Mouse (Mus musculus) c-Kit-positive CD71-positive TER-119-negative erythroid progenitor cells, embryonic 14.5 days (primary cell): ENCODE data around the gene Zbtb24.

ENCODE experiments used
- DNase-seq: peaks from one replicate; pipeline ENCODE4 v3.0.0-alpha.2; 2013; ENCODE audit warnings: low read depth

Gene Zbtb24

DNA sequence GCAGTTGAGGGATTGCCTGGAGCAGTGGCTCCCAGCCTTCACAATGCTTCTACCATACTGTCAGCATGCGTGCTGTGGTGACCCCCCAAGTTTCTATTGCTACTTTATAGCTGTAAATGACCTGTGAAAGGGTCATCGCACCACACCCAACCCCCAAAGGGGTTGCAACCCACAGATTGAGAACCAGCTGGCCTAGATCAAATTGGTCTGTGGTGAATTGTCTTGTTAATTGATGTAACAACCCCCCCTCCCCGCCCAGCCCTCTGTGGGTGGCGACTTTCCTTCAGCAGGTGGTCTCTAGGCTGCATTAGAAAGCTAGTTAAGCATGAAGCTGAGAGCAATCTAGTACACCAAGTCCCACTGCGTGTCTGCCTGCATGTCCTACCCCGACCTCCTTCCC is 17.1 kb downstream of the Zbtb24 start:
- DNase-seq: no peak

DNA sequence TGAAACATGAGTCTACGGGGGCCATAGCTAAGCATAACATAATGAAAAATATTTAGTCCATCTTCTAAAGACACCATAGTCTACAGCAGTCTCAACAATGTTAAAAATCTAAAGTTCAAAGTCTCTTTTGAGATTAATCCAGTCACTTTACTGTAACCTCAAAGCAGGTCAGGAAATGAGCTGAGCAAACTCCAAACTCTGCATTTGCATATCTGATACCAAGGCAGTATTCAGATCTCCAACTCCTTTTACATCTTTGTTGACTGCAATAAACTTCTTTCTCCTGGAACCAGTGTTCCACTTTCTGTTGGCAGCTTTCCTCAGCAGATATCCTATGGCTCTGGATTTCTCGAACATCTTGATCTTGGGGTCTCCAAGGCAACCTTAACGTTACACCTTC is 20.5 kb downstream of the Zbtb24 start:
- DNase-seq: no peak

DNA sequence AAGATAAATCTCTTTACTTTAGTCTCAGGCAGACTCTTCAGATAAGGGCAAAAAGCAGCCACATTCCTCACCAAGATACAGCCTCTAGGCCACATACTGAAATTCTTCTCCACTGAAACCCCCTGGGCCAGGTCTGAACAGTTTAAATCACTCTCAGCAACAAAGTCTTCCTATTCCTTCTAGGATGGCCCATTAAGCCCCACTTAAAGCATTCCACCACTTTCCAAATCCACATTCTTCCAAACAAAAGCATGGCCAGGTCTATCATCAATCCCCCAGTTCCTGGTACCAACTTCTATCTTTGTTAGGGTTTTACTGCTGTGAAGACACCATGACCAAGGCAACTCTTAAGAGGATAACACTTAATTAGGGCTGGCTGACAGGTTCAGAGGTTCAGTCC is 22.4 kb downstream of the Zbtb24 start:
- no peak for DNase-seq

GRCm38 (mm10) chr10:41472962-41473481 is 22.8 kb downstream of the Zbtb24 start:
- no peak for DNase-seq

GRCm38 (mm10) chr10:41473782-41474468 is 23.7 kb downstream of the Zbtb24 start:
- DNase-seq: no peak

GRCm38 (mm10) chr10:41474981-41475391 is 24.8 kb downstream of the Zbtb24 start:
- no peak for DNase-seq

DNA sequence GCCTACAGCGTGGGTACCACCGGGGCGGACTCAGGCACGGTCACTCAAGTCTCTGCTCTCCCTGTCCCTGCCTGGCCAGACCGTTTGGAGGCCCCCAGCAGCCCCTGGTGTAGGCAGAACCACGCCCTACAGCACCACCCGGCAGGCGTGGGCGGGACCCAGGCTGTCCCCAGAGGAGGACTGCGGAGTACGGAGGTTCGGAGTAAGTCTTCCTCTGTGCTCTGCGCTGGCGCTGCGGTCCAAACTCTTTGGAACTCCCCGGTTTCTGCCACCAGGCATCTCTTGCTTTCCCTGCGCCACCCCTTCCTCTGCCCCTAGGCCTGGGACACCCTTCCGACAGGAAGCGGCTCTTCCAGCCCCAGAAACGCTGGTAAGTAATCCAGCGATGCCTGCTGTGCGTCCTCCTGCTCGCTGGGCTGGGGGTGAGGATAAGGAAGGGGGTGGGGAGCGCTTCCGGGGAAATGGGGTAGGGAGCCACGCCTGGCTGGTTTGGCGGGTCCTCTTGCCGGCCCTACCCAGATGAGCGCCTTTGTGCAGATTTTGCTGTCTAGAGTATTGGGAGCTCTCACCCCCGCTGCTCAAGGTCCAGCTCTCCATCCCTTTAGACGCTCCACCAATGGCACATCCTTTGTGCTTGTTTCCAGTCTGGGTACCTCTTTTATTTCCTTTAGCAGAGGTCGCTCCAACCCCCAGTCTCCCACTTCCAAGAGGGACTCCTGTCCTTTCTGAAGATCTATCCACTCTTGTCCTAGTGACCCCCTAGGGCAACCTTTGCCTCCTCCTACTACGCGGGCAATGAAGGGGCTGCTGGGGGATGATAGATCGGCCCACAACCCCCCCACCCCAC is 26.2 kb downstream of the Zbtb24 start, which contains the start of gene Mical1:
Gene Mical1, plus strand, starts transcription at position 144 of the 847 bp plus-strand sequence.
- DNase-seq: peak; percentile 50

GRCm38 (mm10) chr10:41477018-41477277 is 26.8 kb downstream of the Zbtb24 start:
- no peak for DNase-seq

DNA sequence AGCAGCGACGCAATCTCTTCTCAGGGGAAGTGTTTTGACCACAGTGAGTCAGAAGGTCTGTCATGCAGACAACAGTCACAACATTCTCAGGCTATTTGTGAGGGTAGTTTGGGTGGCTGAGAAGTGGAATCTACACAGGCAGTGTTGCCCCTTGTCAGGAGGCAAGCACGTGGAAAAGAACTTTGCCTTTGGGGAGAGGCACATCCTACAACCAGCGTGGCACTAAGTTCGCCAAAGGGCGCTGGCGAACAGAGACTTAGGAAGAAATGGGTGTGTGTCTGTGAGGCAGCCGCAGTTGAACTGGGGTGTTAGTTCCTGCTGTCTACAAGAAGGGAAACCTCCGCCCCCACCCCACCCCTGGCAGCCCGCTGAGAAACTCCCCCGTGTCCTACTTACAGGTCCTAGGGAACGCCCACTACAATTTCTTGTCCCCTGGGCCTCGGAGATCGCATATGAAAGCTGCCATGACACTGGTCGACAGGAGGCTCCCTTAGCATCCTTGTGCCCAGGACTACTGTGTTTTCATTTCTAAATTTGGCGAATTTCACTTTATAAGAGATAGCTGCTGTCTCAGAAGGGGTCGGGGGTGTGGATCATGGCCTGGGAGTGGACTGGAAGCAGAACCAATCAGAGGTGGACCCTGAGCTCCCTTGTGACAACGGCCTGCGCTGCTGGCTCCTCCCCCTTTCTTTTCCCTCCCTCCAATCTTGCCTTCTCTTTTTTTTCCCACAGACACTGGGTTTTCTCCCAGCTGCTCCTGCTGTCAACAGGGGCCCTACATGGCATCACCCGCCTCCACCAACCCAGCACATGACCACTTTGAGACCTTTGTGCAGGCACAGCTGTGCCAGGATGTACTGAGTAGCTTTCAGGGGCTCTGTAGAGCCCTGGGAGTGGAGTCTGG is 27.3 kb downstream of the Zbtb24 start:
- no peak for DNase-seq

GRCm38 (mm10) chr10:41479961-41480360 is 29.8 kb downstream of the Zbtb24 start:
- DNase-seq: no peak

DNA sequence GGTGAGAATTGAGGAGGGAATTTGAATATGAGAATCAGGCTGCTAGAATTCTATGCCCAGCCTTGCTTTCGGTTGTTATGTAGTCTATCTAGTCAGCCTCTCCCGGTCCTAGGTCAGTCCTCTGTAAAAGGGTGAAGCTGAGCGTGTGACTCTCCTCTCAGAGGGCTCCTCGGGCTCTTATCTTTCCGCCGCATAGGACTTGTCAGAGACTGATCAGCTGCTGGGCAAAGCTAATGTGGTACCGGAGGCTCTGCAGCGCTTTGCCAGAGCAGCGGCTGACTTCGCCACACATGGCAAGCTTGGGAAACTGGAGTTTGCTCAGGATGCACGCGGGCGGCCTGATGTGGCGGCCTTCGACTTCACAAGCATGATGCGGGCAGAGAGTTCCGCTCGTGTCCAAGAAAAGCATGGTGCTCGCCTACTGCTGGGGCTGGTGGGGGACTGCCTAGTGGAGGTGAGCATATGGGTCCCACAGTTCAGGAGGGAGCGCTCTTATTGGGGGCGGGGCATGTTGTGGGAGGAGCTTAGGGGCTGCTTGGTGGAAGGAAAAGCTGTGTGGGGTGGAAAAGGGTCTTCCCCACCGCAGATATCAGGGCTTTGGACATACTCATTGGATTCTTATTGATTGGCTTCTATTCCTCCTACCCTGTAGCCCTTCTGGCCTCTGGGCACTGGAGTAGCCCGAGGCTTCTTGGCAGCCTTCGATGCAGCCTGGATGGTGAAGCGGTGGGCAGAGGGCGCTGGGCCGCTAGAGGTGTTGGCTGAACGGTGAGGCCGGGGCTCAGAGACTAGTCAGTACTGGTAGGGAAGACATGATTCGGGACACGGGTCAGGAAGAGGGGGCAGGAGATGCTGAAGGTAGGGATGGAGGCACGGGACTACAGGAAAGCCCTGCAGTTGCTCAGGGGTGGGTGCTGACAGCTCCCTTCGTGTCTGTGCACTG is 31.0 kb downstream of the Zbtb24 start:
- peak; percentile 68 for DNase-seq

DNA sequence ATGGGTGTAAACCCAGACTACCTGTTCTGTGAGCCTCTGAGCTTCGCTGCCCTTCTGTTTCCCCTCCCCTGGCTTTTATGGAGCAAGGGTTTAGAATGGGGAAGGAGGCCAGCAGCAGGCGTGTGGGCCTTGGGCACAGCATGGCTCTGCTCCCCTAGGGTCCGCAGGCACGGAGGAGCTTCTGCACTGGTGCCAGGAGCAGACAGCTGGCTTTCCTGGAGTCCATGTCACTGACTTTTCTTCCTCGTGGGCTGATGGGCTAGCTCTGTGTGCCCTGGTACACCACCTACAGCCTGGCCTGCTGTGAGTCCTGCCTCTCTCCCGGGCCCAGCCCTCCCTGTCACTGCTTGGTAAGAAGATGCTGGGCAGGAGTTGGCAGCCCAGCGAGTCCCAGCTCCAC is 32.3 kb downstream of the Zbtb24 start:
- no peak for DNase-seq

GRCm38 (mm10) chr10:41485778-41486177 is 35.6 kb downstream of the Zbtb24 start:
- no peak for DNase-seq

DNA sequence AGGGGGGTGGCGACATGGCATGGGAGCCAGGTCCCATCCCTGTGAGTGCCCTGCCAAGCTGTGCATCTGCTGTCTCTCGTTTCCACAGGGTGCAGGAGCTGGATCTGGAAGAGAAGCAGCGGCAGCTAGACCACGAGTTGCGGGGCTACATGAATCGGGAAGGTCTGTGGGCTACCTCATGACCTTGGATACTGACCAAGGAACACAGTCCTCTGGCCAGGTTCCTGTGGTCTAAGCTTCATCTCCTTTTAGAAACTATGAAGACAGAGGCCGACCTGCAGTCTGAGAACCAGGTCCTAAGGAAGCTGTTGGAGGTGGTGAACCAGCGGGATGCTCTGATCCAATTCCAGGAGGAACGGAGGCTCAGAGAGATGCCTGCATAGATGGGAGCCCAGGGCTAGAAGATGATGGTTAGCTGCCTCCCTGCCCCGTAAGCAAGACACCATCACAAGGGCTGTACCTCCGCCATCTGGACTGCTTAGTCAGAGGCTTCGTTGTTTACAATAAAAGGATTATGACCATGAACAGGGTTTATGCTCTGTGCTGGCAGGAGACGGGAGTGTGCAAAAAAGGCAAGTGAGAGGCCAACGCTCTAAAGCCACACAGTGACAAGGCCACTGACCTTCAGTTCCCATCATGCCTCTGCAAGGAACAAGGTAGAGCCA is 36.5 kb downstream of the Zbtb24 start:
- DNase-seq: no peak

GRCm38 (mm10) chr10:41488877-41489276 is 38.7 kb downstream of the Zbtb24 start:
- no peak for DNase-seq

DNA sequence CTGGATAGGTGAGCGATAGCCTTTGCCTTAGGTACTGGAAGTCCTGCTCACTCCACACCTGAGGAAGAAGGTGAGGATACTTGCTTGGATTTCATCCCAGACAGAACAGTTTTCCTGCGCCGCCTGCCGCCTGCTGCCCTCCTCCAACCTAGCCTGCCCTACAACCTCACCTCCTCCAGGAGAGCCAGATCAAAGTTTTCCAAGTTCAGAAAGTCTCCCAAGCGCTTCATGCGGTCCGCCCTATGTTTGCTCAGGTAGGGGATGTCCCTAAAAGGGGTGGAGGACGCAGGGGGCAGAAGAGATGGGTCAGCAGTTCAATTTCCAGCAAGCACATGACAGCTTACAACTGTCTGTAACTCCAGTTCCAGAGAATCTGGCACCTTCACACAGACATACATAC is 39.1 kb downstream of the Zbtb24 start:
- no peak for DNase-seq

- peak; percentile 85 for DNase-seq
Measured at GRCm38 (mm10) chr10:41489708-41490517, 39.7 kb downstream of the Zbtb24 start, which contains the start of the genes Smpd2 and Ppil6. Smpd2 (minus strand) TSS chr10:41490369. Ppil6 (plus strand) TSS chr10:41490439.

DNA sequence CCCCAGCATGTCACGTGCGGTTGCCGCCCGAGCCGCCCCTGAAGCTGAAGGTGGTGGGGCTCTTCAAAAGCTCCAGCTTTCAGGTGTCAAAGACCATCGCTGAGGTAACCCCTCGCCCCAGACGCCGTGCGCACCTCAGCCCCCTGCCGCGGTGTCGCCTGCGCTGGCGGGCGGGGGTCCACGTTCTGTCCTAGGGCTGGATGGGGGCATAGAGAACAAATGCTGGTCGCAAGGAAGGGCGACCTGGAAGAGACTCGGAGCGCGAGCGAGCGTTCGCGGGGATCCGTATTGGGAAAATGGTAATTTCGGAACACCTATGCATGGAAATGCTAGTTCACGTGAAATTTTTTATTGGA is 40.3 kb downstream of the Zbtb24 start:
- DNase-seq: no peak

GRCm38 (mm10) chr10:41491111-41491510 is 40.9 kb downstream of the Zbtb24 start:
- no peak for DNase-seq

- no peak for DNase-seq
Measured at GRCm38 (mm10) chr10:41500941-41501340, 50.8 kb downstream of the Zbtb24 start.
